Comparison of ENCODE assay signal across 15 mouse cellular contexts in genomic region chr6:90880975-90881374, GRCm38 (mm10).
"Had no signal": no experiment of that assay in that cellular context is flagged by ENCODE, and none has a peak within 500 bp of the region (broad histone marks: within the 10 kb centered on the region; RNA-seq: fewer than 3 reads in every experiment).

No protein-coding gene starts in this region.

- H3K4me3 ChIP-seq: layer of hippocampus, adult 2 months; limb, embryonic 12.5 days; limb, embryonic 15.5 days; midbrain, embryonic 13.5 days had no signal

- H3K27ac ChIP-seq: kidney, postnatal 0 days; layer of hippocampus, adult 2 months; limb, embryonic 12.5 days; limb, embryonic 15.5 days; liver, embryonic 14.5 days; macrophage; midbrain, embryonic 13.5 days had no signal

- H3K4me2 ChIP-seq: limb, embryonic 12.5 days; limb, embryonic 15.5 days; liver, embryonic 11.5 days; lung, embryonic 14.5 days; midbrain, embryonic 13.5 days had no signal

- H3K9me3 ChIP-seq: limb, embryonic 12.5 days; limb, embryonic 15.5 days; midbrain, embryonic 13.5 days had no signal

- H3K36me3 ChIP-seq: limb, embryonic 12.5 days; limb, embryonic 15.5 days; midbrain, embryonic 13.5 days had no signal

- H3K4me1 ChIP-seq: limb, embryonic 12.5 days; limb, embryonic 15.5 days had no signal

- DNase-seq: kidney, postnatal 25 days; left cerebral cortex, postnatal 4 days; liver, postnatal 0 days; thymus, adult 18-20 months; thymus, postnatal 36 days had no signal

- H3K27me3 ChIP-seq: limb, embryonic 12.5 days; limb, embryonic 15.5 days; midbrain, embryonic 13.5 days had no signal

- ATAC-seq: liver, postnatal 0 days; lung, postnatal 0 days had no signal

- H3K9ac ChIP-seq: limb, embryonic 12.5 days; limb, embryonic 15.5 days; liver, embryonic 14.5 days; liver, postnatal 0 days; lung, embryonic 14.5 days; midbrain, embryonic 13.5 days had no signal
